ENCODE assay signal across 9 mouse cellular contexts in genomic region chr4:143380716-143381004, GRCm38 (mm10). TPM values are rescaled to one million over a fixed set of nuclear protein-coding genes. Genes with fewer than 3 reads are reported as not detected.
DNase-seq lines count a peak whose midpoint lies in the region.
"Had no signal": no experiment of that assay in that cellular context is flagged by ENCODE, and none has a peak within 500 bp of the region (broad histone marks: within the 10 kb centered on the region; RNA-seq: fewer than 3 reads in every experiment).

No protein-coding gene starts in this region.

- no peak overlapping the region for H3K27ac ChIP-seq in embryonic facial prominence, embryonic 10.5 days (replicated peaks)

- no peaks in the 10 kb centered on the region for H3K9me3 ChIP-seq in embryonic facial prominence, embryonic 10.5 days

- no peak overlapping the region for H3K4me3 ChIP-seq in embryonic facial prominence, embryonic 10.5 days

- WGBS in embryonic facial prominence, embryonic 10.5 days = 0% methylated on average over 5 of the region's 5 CpGs

- H3K4me1 ChIP-seq in embryonic facial prominence, embryonic 10.5 days = peaks cover 13% of the 10 kb centered on the region

- intact Hi-C loops in heart, postnatal 36 days (cut with DNase I) = loop anchor here (1.0 to 5.0 kb wide), 3 partner anchors 55 to 353 kb away; no protein-coding TSS in a partner anchor

- no peaks in the 10 kb centered on the region for H3K36me3 ChIP-seq in embryonic facial prominence, embryonic 10.5 days (replicated peaks)

- peaks cover 21% of the 10 kb centered on the region for H3K27me3 ChIP-seq in embryonic facial prominence, embryonic 10.5 days (replicated peaks; ENCODE audit: low read depth, poor library complexity, severe bottlenecking)

- DNase-seq in heart, postnatal 36 days = peak; percentile 12 to 50
- no peak for DNase-seq in heart, adult 11 months
- DNase-seq in ovary, postnatal 10 days (ENCODE audit: low spot score) = peak; percentile 3
- DNase-seq in ovary, adult 18-20 months (ENCODE audit: low spot score) = no peak
- peak; percentile 37 for DNase-seq in adrenal gland, postnatal 14 days
- peak; percentile 33 for DNase-seq in embryonic facial prominence, embryonic 10.5 days (ENCODE audit: low spot score)
- peak; percentile 50 for DNase-seq in mesoderm, embryonic 11.5 days (ENCODE audit: low read depth, low spot score)
- no peak for DNase-seq in yolk sac, embryonic 10.5 days (ENCODE audit: low spot score)

RNA-seq across cellular contexts. Expression of gene Pramel1, which starts 13.6 kb away (rescaled TPM):
- not detected for total RNA-seq in heart, postnatal 36 days (2021)
- not detected in 2 replicates for total RNA-seq in adrenal gland, postnatal 14 days (2021)
- polyA plus RNA-seq in embryonic facial prominence, embryonic 10.5 days (2016; fragmentation: Nextera tagmentation; extraction: Ambion mirVana) = not detected in 2 replicates
- polyA plus RNA-seq: neural tube, embryonic 14.5 days had no signal

RNA-seq across cellular contexts. Expression of gene Lrrc38, which starts 31.1 kb away (rescaled TPM):
- under 1 TPM in 1 of 2 experiments, not detected in 1; 0.14 TPM for total RNA-seq in heart, postnatal 36 days (2021)
- total RNA-seq in adrenal gland, postnatal 14 days (2021) = not detected in 2 replicates
- polyA plus RNA-seq in embryonic facial prominence, embryonic 10.5 days (2016; fragmentation: Nextera tagmentation; extraction: Ambion mirVana) = 0.10 TPM in 1 of 2 replicates, not detected in the other

RNA-seq across cellular contexts. Expression of gene Pramef8, which starts 31.6 kb away (rescaled TPM):
- total RNA-seq in heart, postnatal 36 days (2021) = 10 to 100 TPM in 1 of 2 experiments, 1 to 10 TPM in 1; 9.9 to 11.5 TPM
- total RNA-seq in adrenal gland, postnatal 14 days (2021) = 8.8 and 10.9 TPM in 2 replicates
- polyA plus RNA-seq in embryonic facial prominence, embryonic 10.5 days (2016; fragmentation: Nextera tagmentation; extraction: Ambion mirVana) = 18.1 and 21.5 TPM in 2 replicates

Comparison
In these comparisons a context has a peak if more than half of its experiments do, and no peak if none do; other contexts are left out.
1. DNase-seq: peak in heart, postnatal 36 days (2 of 2), ovary, postnatal 10 days (single experiment), adrenal gland, postnatal 14 days (single experiment), embryonic facial prominence, embryonic 10.5 days (single experiment) and mesoderm, embryonic 11.5 days (single experiment); none in heart, adult 11 months (single experiment), ovary, adult 18-20 months (single experiment) and yolk sac, embryonic 10.5 days (single experiment).